Mouse (Mus musculus) frontal cortex, adult (tissue): Measurements from ENCODE around the gene Chpf.

Source experiments
- ATAC-seq: cut with Nextera tagmentation; 2 replicates; pipeline ENCODE4 v1.9.2; 2017; ENCODE audit warnings: mild to moderate bottlenecking, moderate library complexity, mixed read lengths; ENCODE audit not compliant: low TSS enrichment

Gene Chpf

GRCm38 (mm10) chr1:75458789-75459684 is 20.1 kb downstream of the Chpf start:
- ATAC-seq = peak; percentile 65

GRCm38 (mm10) chr1:75458025-75458788 is 20.9 kb downstream of the Chpf start:
- peak; percentile 83 for ATAC-seq

DNA sequence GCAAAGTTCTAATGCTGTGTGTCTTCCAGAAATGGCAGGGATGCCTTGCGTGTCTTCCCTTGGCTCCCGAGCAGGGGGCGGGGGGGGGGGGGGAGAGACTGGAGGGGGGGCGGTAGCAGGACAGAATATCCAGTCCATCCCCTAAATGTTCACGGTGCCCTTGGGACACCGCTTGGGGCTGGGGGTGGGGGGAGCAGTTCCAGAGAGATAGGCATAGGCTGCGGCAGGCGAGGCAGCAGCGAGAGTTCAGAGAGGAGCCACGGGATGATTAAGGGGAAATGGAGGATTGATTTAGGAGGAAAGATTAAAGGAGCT is 21.4 kb downstream of the Chpf start:
- no peak for ATAC-seq

GRCm38 (mm10) chr1:75456746-75457564 is 22.2 kb downstream of the Chpf start:
- no peak for ATAC-seq

DNA sequence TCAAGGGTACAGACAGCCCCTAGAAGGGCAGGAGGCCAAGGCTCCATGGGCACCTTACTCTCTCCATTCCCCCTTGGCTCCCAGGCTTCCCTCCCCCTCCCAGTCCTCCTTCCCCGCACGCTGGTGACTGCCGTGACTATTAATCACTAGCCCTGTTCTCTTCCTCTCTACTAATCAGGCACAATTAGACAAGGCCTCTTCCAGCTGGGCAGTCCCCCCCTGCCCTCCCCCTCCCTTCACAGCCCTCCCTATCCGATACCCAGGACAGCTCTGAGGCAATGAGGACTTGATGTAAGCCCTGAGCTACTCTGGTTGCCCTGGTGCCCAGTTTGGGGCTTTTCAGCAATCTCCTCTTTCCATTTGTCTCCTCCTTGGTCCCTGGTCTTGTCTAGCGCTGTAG is 23.2 kb downstream of the Chpf start:
- ATAC-seq = no peak

DNA sequence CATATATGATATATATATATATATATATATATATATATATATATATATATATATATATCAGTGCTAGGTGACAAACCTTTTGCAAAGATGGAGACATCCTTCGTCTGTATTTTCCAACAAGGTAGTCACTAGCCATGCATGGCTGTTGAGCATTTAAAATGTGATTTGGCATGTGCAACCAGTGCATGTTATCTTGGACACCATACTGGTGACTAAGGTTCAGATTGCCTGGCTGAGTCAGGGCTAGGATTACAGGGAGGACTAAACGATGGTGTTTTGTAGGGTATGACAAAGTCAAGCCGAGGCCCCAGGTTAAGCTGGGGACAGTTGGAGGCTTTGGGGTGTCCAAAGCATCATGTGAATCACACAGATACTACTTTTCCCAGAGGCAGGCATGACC is 23.7 kb downstream of the Chpf start:
- ATAC-seq = no peak

GRCm38 (mm10) chr1:75451900-75452299 is 27.2 kb downstream of the Chpf start:
- ATAC-seq = no peak

GRCm38 (mm10) chr1:75450314-75451005 is 28.6 kb downstream of the Chpf start, which contains the start of gene Asic4:
TSS of gene Asic4 (plus strand) at chr1:75450436.
- ATAC-seq = no peak

GRCm38 (mm10) chr1:75449377-75450135 is 29.6 kb downstream of the Chpf start:
- no peak for ATAC-seq

DNA sequence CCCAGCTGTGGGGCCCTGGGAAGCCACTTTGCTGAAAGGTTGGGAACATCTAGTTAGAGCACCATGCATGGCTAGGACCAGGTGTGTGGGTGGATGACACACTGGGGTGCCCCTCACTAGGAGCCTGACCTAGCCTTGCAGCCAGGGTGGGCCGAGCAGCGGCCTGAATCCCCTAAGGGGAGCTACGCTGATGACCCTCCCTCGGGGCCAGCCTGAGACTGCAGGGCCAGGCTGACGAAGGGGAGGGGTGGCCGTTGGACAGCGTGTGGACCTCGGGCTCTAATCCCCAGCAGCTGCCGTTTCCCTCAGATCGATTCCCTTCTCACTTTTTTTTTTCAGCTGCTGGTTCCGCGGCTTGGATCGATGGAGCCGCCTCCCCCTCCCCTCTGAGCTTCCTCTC is 30.2 kb downstream of the Chpf start:
- no peak for ATAC-seq

DNA sequence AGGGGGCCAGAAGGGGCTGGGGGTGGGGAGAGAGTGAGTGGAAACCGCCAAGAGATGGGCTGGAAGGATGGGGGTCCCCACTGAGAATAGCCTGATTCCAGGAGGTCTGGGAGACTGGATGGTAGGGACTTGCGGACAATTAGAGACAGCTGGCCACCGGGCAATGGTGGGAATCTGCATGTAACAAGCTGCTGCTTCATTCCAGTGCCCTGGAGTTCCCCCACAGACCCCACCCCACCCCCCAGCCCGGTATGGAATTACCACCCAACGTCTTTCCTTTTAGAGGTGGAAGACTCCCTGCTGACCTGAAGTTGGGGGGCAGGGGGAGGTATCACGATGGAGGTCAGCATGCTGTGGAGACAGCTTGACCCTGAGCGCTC is 31.1 kb downstream of the Chpf start:
- ATAC-seq = no peak

DNA sequence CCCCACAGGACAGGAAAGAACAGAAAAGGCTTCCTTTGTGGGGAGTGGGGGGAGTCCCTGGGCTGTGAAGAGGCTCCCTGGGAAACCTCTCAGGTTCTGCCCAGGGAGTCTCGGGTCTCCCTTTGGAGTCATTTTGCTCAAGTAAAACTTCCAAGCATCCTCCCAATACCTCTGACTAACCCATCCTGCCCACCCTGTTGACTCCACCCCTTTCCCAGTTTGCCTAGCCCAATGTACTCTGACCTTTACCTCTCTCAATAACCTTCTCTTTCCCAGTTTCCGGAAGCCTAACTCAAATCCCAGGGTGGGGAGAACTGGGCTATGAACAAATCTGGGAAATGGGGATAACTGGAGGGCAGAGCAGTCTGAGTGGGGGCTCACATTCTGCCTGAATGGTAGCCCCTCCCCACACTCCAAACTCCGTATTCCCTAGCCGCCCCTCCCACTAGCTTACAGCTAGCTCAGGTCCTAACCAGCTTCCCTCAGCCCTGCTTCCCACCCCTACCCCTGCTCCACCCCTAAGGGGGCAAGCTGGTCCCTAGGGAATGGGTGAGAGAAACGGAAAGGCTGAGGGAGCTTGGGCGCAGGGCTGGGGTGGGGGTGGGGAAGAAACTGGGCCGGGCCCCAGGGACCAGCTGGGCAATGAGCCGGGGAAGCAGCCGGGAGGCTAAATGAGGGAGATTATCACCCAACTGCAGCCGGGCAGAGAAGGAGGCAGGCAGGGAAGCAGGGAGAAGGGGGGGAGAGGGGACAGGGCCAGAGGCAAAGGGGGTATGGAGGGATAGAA is 31.6 kb downstream of the Chpf start:
- peak; percentile 25; the same call in 1 of the 2 replicates for ATAC-seq

DNA sequence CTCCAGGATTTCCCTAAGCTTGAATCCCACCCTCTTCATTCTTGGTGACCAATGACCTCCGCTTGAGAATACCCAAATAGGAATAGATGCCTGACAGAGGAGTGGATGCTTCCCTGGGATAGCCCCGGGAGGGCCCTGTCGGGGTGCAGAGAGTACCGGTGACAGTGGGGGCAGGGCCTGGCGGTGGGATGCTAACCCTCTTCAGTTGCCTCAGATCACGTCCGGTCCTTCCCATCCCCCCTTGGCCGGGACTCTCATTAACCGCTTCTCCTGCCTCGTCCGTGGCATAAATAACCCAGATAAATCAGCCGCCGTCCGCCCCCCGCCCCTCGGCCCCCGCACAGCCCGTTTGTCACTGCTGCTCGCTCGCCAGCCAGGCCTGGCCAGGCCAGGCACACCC is 32.5 kb downstream of the Chpf start:
- no peak for ATAC-seq

GRCm38 (mm10) chr1:75445751-75446611 is 33.1 kb downstream of the Chpf start:
- ATAC-seq = peak; percentile 48; the same call in 1 of the 2 replicates

DNA sequence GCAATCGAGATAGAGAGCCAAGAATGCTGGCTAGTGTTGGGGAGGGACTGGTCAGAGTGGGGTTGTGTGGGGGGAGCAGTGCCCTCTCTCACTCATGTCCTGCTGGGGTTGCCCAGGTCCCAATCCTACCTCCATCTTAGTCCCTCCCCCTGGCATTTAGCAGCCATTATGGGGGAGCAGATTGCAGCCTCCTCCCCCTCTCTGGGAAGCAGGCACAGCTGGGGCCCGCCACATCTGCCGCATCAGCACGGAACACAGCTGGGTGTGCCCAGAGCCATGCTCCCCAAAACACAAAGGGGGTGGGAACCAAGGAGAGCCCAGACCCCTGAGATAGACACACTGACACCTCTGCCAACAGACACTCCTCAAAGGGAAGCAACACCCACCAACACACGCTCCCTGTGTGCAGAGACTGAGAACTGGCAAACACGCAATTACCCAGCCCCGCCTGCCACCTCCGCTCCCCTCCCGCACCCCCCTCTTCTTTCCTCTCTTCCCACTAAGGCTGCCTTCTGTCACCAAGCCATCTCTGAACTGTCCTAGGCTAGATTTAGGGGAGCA is 33.9 kb downstream of the Chpf start:
- peak; percentile 61 for ATAC-seq

GRCm38 (mm10) chr1:75444208-75444607 is 34.9 kb downstream of the Chpf start:
- ATAC-seq = no peak

DNA sequence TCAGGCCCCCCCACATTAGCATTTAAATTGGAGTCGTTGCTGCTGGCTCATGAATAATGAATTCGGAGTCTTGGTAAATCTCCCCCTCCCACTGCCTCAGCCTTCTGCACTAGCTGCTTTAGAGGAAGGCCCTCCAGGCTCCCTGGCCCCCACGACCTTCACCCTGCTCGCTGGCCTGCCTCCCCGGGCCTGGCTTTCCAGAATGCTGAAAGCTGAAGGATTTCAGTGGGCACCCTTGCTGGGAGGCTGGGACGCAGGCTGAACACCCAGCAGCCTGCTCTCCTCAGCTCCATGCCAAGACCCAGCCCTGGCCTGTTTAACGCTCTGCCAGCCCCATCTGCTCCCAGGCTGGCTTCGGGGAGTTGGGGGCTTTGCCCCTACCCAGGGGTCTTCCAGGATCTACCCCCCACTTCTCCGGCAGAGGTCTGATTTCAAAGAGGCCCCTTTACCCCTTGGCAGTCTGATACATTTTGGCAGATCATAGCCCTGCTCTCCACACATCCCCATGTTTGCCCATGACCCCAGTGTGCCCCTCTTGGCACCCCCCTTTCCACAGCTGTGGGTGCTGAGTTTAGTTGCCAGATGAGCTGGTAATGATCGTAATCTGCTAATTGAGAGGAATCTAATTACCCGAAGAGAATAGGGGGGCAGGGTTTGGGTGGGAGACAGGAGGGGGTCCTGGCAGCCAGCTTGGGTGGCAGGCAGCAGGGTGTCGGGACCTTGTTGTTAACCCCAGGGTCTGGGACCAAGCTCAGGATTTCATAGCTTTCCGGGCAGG is 35.7 kb downstream of the Chpf start:
- ATAC-seq = no peak

DNA sequence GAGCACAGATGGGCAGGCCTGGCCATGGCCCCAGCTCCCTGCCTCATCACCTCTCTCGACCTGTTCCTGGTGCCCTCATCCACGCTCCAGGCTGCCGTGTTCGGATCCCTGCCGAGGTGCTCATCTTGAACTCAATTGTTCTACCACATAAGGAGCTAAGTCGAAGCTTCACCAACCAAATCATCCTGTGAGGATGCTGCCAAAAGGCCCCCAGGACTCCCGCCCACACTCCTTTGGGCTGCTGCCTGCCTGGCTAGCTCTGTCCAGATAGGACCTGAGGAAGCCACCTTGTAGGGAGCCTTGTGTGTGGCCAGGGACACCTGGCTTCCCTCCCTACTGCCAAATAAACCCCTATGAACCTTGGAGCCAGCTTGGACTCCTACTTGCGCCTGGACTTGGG is 36.3 kb downstream of the Chpf start:
- no peak for ATAC-seq
